Mouse (Mus musculus) macrophage (primary cell): ENCODE data around the gene Zbtb39. TPM values are rescaled to one million over a fixed set of nuclear protein-coding genes. Genes with fewer than 3 reads are reported as not detected.

ENCODE experiments used
- H3K27ac ChIP-seq: fragments of 350-480 bp; formaldehyde crosslinking; 2 replicates; pipeline ENCODE4 v1.9.0; 2021
- H3K36me3 ChIP-seq: fragments of 350-480 bp; formaldehyde crosslinking; 2 replicates; pipeline ENCODE4 v1.9.0; 2021; ENCODE audit errors: inconsistent target
- H3K4me3 ChIP-seq: fragments of 350-480 bp; formaldehyde crosslinking; 2 replicates; pipeline ENCODE4 v1.9.0; 2021; ENCODE audit errors: inconsistent target
- H3K79me2 ChIP-seq: fragments of 350-480 bp; formaldehyde crosslinking; 2 replicates; pipeline ENCODE4 v1.9.0; 2021; ENCODE audit errors: inconsistent target
- WGBS: methylation state at CpG from one replicate; pipeline ENCODE4 v1.1.7; 2026; ENCODE audit warnings: inconsistent platforms; ENCODE audit not compliant: missing documents; 5-methylcytosine and 5-hydroxymethylcytosine counted together
- polyA plus RNA-seq: library from polyadenylated mRNA; stranded (reverse); fragments of 250-400 nt; gene quantifications from 3 replicates; pipeline ENCODE4 v1.2.4, GENCODE M21; 2018; ENCODE audit warnings: inconsistent platforms
- total RNA-seq, 78 experiments: library from RNA; depleted of rRNA; stranded (reverse); fragments of 250-400 nt; gene quantifications; 1 replicate in 9 of 78; 2 replicates in 24 of 78; 3 replicates in 43 of 78; 4 replicates in 2 of 78; pipeline ENCODE4 v1.2.4; 2018; ENCODE audit warnings: inconsistent platforms in 56 of 78

Zbtb39 gene
- 10 to 100 TPM in 9 of 26 experiments, 1 to 10 TPM in 17; 3.6 to 18.6 (median 8.3) TPM for total RNA-seq (2018; cell fraction: chromatin; rRNA removed)
- 1 to 10 TPM; 2.2 to 7.2 (median 4.3) TPM for total RNA-seq (2018; cell fraction: cytosol; rRNA removed)
- 10 to 100 TPM in 9 of 26 experiments, 1 to 10 TPM in 17; 4.0 to 17.9 (median 7.3) TPM for total RNA-seq (2018; cell fraction: nucleus; rRNA removed)
- 3.1 to 3.8 TPM (median 3.4 TPM) in 3 replicates for polyA plus RNA-seq

DNA sequence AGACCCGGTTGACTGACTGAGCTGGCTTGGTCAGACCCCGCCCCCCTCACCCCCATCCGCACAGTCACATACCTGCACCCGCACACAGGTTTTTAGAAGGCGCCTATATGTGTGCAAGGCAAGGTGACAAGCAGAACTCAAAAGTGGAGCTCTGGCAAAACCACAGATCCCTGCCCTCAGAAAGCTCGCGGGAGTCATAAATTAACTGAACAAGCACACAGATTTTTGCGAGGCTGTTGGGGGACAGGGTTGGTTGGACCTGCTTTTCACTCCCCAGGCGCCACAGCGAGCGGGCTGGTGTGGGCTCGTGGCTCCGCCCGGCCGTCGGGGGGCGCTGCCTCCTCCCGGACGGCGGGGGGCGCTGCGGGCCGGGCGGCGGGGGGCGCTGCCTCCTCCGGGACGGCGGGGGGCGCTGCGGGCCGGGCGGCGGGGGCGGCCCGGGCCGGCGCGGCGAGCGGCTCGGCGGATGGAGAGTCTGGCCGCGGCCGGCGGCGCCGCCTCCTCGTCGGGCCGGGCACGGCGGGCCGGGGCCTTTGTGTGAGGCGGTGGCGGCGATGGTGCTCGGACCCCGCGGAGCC lies at the start of gene Zbtb39:
Gene Zbtb39 (plus strand): TSS at position 456 of the 578 bp plus-strand sequence.
- peaks cover 27% of the 10 kb centered on the region for H3K36me3 ChIP-seq
- H3K27ac ChIP-seq: no peak within 1 kb of the TSS
- peak within 1 kb of the TSS; percentile 54 for H3K4me3 ChIP-seq
- WGBS: under 1% methylated on average over 51 of the region's 61 CpGs
- peaks cover 40% of the 10 kb centered on the region; the same call in 1 of the 2 replicates for H3K79me2 ChIP-seq

DNA sequence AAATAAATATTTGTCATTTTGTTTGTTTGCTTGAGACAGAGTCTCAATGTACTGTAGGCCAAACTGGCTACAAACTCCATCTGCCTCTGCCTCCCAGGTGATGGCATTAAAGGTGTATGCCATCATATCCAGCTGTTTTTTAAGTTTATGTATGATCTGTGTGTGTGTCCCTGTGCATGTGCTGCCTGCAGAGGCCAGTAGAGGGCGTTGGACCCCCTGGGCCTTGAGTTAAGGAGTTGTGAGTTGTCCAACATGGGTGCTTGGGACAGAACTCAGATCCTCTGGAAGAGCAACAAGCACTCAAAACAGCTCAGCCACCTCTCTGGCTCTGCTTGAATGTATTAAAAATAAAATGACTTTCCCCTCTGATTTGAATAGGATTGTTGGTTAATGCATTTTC lies 48.3 kb upstream of the Zbtb39 start:
- Histone ChIP-seq H3K36me3 (no peaks in the 10 kb centered on the region; the same call in 1 of the 2 replicates), H3K4me3 (no peak overlapping the region), H3K27ac (no peak overlapping the region), H3K79me2 (no peaks in the 10 kb centered on the region)
- 17% methylated on average over 1 of the region's 1 CpGs for WGBS

DNA sequence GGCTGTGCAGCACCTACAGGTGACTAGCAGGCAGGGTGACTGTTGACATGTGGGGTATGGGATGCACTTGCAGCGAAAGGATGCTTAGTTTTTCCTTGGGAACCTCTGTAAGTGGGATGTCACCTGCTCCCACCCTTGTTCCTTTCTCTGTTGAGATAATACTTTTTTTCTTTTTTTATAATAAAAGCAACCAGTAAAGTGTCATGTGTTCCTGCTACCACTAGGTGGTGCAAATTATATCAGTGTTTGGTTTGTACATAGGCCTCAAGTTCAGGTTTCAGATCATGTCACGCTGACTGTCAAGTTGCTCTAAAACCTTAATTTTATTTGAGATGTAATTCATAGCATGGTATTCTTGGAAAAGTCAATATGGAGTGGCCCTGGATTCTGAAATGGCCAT lies 44.7 kb upstream of the Zbtb39 start:
- Histone ChIP-seq H3K36me3 (no peaks in the 10 kb centered on the region; the same call in 1 of the 2 replicates), H3K27ac (no peak overlapping the region), H3K79me2 (no peaks in the 10 kb centered on the region), H3K4me3 (no peak overlapping the region)
- WGBS: 68% methylated on average over 2 of the region's 2 CpGs

DNA sequence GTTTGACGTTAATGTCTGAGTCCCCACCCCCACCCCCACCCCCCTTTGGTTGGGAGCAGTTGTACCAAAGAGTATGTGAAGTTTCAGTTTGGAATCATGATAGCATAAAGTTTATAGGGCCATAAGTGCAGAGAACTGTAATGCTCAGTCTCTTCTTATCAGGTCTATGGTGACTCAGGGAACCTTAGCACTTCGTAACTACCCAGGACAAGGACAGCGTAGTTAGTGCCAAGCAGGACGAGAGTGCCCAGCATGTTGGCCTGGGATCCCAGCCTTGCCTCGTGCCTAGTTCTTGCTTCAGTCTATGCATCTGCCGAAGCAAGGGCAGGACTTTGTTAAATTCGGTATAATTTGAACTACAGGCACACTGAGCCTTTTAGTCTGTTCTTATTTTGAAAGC lies 43.6 kb upstream of the Zbtb39 start:
- 93% methylated on average over 7 of the region's 7 CpGs for WGBS
- no peaks in the 10 kb centered on the region; the same call in 1 of the 2 replicates for H3K36me3 ChIP-seq
- H3K4me3 ChIP-seq: no peak overlapping the region
- H3K79me2 ChIP-seq: no peaks in the 10 kb centered on the region
- H3K27ac ChIP-seq: no peak overlapping the region

DNA sequence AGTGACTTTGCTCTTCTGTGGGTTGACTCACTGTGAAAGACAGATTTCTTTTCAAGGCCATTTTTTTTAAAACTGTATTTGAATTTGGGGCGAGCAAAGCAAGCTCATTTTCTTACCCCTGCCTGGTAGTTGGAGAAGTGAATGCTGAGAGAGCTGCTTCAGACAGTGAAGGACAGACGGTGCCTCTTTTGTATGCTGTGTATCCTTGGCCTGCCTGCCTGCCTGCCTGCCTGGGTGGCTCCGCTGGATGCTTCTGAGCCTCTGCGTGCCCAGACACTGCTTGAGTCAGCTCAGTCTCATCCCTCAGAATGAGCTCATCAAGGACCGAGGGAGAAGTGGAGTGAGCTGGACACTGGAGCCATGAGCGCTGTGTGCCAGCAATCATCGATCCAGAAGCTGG lies 40.4 kb upstream of the Zbtb39 start:
- H3K27ac ChIP-seq: no peak overlapping the region
- 92% methylated on average over 7 of the region's 7 CpGs for WGBS
- no peaks in the 10 kb centered on the region for H3K79me2 ChIP-seq
- H3K4me3 ChIP-seq: no peak overlapping the region
- H3K36me3 ChIP-seq: no peaks in the 10 kb centered on the region; the same call in 1 of the 2 replicates

DNA sequence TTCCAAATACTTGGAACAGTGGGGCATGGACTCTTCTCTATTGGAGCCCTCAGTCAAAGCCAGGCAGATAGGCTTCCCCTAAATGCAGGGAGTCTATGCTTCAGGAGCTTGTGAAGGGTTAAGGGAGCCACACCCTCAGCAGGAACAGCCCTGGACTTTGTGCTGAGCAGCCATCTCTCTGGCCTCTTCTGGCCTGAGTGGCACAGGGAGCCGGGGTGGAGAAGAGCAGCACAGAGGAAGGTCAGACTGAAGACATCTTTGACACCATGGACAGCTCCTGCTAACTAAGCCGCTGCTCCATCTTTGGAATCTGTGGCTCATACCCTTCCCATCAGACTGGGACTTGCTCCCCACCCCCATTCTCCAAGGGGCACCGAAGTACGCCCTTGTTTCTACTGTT lies 36.0 kb upstream of the Zbtb39 start:
- 53% methylated on average over 4 of the region's 4 CpGs for WGBS

DNA sequence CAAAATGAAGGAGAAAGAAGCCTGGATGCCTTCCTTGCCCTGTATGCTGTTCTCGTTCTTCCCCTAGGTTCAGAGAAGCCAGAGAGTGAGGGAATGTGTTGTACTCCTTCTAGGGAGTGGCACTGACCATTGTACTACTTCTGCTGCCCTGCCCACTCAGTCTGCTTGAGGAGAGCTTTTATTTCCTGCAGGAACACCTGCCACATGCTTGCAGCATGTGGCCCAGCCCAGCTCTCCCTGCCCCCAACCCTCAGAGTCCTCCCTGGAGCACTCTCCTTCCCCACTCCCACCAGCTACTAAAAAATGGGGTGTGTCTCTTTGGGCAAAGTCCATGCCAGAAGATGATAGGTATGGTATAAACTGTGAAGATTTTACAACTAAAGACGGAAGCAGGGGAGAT lies 35.0 kb upstream of the Zbtb39 start:
- Histone ChIP-seq H3K79me2 (no peaks in the 10 kb centered on the region), H3K27ac (no peak overlapping the region), H3K4me3 (no peak overlapping the region), H3K36me3 (no peaks in the 10 kb centered on the region)
- WGBS: 74% methylated on average over 2 of the region's 2 CpGs

More for the DNA sequence above, 36.0 kb upstream of the Zbtb39 start:
- H3K4me3 ChIP-seq: no peak overlapping the region
- no peaks in the 10 kb centered on the region for H3K36me3 ChIP-seq
- H3K27ac ChIP-seq: no peak overlapping the region
- no peaks in the 10 kb centered on the region for H3K79me2 ChIP-seq

DNA sequence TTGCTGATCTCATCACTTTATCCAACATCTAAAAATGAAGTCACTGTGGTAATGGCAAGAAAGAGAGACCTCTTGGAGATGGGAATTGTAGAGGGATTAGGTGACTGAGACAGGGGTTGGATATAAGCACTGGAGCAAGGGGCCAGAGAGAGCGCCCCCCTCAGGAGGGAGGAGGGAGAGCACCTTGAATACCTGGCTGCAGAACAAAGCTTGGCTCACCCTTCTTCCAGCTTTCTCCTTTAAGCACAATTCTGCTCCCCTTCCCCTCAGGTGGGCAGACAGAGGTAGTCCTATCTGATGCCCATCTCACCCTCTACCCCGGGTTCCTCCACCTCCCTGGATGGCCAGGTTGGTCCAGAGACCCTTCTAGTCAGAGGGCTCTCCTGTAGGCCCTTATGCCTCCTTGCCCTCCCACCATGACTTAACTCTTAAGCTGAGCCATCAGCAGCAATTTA lies 34.5 kb upstream of the Zbtb39 start, which contains the start of gene Myo1a:
Gene Myo1a (plus strand): TSS at position 405 of the 455 bp plus-strand sequence.
- H3K4me3 ChIP-seq: no peak within 1 kb of the TSS
- H3K36me3 ChIP-seq: no peaks in the 10 kb centered on the region
- H3K79me2 ChIP-seq: no peaks in the 10 kb centered on the region
- no peak within 1 kb of the TSS for H3K27ac ChIP-seq
- 67% methylated on average over 2 of the region's 2 CpGs for WGBS

DNA sequence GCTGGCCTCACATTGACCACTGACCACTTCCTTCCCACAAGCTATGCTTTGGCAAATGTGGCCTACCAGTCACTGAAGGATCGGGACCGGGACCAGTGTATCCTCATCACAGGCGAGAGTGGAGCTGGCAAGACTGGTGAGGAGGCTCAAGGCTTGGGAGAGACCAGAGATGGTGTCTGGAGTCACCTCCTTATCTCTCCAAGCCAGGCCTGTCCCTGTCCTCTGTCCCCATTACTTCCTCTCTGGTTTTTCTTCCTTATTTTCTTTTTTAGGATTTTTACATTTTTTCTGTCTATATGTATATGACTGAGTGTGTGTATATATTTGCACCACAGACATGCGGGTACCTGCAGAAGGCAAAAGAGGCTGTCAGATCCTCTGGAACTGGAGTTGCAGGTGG lies 33.6 kb upstream of the Zbtb39 start:
- WGBS: 55% methylated on average over 4 of the region's 4 CpGs
- no peak overlapping the region for H3K4me3 ChIP-seq
- H3K36me3 ChIP-seq: no peaks in the 10 kb centered on the region
- no peak overlapping the region for H3K27ac ChIP-seq
- H3K79me2 ChIP-seq: no peaks in the 10 kb centered on the region

DNA sequence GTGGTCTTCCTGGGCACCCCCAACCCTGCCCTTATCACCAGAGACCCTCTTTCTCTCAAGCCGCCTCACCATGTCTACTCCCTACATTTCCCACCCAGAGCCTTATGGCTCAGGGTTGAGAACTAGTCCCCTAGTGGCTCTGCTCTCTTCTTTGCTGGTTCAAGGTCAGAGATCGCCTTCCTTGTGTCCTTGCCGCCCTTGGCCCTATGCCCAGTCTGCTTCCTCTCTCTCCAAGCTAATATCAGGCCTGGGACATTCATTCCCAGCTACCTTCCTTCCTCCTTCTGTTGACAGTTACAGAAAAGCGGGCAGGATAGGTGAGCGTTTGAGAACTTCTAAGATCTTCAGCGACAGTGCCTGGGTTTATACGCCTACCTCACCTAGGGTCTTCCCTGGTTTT lies 31.6 kb upstream of the Zbtb39 start:
- Histone ChIP-seq H3K27ac (no peak overlapping the region), H3K79me2 (no peaks in the 10 kb centered on the region), H3K36me3 (no peaks in the 10 kb centered on the region), H3K4me3 (no peak overlapping the region)
- WGBS: 78% methylated on average over 7 of the region's 7 CpGs

DNA sequence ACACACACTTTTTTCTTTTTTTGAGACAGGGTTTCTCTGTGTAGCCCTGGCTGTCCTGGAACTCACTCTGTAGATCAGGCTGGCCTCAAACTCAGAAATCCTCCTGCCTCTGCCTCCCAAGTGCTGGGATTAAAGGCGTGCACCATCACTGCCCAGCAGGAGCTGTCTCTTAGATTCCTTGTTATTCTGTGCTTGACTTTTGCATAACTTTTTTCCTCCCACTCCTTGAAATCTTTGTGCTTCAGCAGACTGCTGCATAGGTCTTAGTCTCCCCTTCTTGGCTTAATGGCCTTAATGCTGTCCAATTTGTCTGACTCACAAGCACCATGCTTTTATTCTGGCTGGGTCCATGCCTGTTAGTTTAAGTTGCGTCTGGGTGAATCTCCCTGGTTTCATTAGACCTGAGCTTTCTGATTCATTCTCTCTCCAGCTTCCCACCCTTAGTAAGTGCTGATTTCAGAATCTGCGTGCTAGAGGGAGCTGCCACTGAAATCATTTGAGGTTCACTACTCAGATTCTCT lies 30.4 kb upstream of the Zbtb39 start:
- 94% methylated on average over 3 of the region's 3 CpGs for WGBS
- no peaks in the 10 kb centered on the region for H3K36me3 ChIP-seq
- no peak overlapping the region for H3K27ac ChIP-seq
- no peak overlapping the region for H3K4me3 ChIP-seq
- no peaks in the 10 kb centered on the region for H3K79me2 ChIP-seq

DNA sequence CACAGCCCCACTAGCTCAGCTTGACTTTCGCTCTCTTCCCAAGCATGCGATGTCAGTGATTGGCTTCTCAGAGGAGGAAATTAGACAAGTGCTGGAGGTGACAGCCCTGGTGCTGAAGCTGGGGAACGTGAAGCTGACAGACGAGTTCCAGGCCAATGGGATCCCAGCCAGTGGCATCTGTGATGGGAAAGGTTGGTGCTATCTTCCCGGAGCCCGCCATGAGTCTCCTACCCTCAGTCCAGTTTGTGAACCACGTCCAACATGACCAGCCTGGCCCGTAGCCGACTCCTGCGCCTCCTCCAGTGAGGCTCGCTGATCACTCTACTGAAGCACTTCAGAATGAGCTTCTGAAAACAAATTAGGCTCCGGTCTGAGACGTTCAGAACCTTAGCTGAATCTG lies 29.0 kb upstream of the Zbtb39 start:
- no peak overlapping the region for H3K4me3 ChIP-seq
- no peaks in the 10 kb centered on the region for H3K79me2 ChIP-seq
- no peak overlapping the region for H3K27ac ChIP-seq
- H3K36me3 ChIP-seq: no peaks in the 10 kb centered on the region
- 88% methylated on average over 13 of the region's 13 CpGs for WGBS

DNA sequence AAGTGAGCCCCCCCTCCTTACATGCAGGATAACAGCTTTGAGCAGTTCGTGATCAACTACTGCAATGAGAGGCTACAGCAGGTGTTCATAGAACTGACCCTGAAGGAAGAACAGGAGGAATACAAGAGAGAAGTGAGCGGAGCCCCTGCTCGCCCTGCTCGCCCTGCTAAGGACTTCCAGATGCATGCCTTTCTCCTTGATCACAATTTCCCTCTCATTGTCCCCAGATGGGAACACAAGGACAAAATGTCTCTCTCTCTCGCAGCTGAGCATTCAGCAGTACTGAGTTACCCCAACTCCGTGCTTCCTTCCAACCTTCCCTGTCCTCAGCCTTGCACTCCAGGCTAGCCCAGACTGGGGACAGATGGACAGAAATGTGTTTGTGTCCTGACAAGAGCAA lies 26.6 kb upstream of the Zbtb39 start:
- no peak overlapping the region for H3K27ac ChIP-seq
- H3K79me2 ChIP-seq: no peaks in the 10 kb centered on the region
- no peak overlapping the region for H3K4me3 ChIP-seq
- no peaks in the 10 kb centered on the region for H3K36me3 ChIP-seq
- whole genome bisulfite sequencing: 88% methylated on average over 5 of the region's 6 CpGs

DNA sequence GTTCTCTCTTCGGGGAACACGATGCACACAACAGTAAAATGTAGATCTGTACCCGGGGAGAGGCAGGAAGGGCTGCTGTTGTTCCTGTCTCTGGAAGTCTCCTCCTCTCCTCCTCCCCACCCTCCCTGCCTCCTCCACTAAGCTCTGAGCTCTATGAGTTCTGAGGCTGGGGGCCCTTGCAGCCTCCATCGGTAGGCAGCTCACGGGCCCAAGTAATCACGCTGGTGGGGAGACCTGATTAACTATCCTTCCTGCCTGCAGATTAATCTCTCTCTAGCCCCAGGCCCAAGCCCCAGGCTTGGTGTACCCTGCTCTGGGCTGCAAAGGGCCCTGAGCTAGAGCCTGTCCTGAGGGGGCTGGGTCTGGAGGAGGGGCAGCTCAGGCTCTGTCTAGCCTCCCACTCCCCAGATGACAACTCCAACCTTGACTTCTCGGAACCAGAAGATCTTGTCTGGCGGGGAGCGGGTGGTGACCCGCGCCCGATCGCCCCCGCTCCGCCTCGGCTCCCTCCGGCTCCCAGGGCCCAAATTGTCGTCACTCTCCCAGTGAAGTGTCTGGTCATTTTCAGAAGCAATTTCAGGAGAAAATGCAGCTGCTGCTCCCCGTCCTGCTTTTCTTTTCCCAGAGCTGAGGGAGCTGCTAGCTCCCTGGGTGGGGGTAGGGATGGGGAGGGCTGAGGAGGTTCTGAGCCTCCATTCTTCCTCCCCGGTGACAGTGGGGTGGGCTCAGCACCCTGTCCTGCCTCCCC lies 17.5 kb upstream of the Zbtb39 start:
- H3K27ac ChIP-seq: no peak overlapping the region
- no peaks in the 10 kb centered on the region for H3K36me3 ChIP-seq
- no peaks in the 10 kb centered on the region for H3K79me2 ChIP-seq
- WGBS: 69% methylated on average over 18 of the region's 20 CpGs
- no peak overlapping the region for H3K4me3 ChIP-seq

DNA sequence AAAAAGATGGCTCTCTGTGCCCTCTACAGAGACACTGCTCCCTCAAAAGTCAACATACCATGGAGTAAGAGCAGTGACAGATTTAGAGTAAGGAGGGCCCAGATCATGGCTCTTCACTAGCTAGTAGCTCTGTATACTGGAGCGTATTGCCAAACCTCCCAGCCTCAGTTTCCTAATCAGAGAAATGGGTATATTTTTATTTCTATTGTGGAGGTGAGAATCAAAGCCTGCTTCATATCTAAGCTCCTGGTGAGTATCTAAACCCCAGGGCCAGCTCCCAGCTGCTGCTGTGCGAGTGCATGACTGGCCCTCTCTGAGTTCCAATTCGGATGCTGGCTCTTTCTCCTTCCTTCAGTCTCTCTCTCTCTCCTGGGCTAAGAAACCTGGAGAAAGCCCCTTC lies 15.2 kb upstream of the Zbtb39 start, which contains the start of gene Tac2:
Gene Tac2 (plus strand): TSS at position 301 of the 400 bp plus-strand sequence.
- H3K79me2 ChIP-seq: no peaks in the 10 kb centered on the region
- 91% methylated on average over 3 of the region's 3 CpGs for WGBS
- H3K36me3 ChIP-seq: no peaks in the 10 kb centered on the region
- H3K27ac ChIP-seq: no peak within 1 kb of the TSS
- no peak within 1 kb of the TSS for H3K4me3 ChIP-seq
